Mouse (Mus musculus) limb, embryonic 11.5 days (tissue): ENCODE data around the gene Fbxo21. TPM values are rescaled to one million over a fixed set of nuclear protein-coding genes. Genes with fewer than 3 reads are reported as not detected.

Source experiments
- ATAC-seq: fragments of 200-750 bp; cut with Nextera tagmentation; 2 replicates; pipeline ENCODE4 v1.8.0; 2017; ENCODE audit warnings: low read depth; ENCODE audit not compliant: insufficient number of reproducible peaks, low FRiP score, low TSS enrichment
- DNase-seq: peaks from one replicate; pipeline ENCODE4 v3.0.0-alpha.2; 2015; ENCODE audit warnings: low spot score
- H3K27ac ChIP-seq: fragments of 300-500 bp; sonication (generic); replicated peaks from 2 replicates; pipeline ENCODE4 v1.5.1; 2014; ENCODE audit warnings: low read depth, mild to moderate bottlenecking, low read length
- H3K27me3 ChIP-seq: fragments of 300-500 bp; sonication (generic); 2 replicates; pipeline ENCODE4 v1.6.1; 2014; ENCODE audit warnings: mild to moderate bottlenecking, low read length, mixed read lengths; ENCODE audit not compliant: control insufficient read depth, insufficient read depth
- H3K36me3 ChIP-seq: fragments of 300-500 bp; sonication (generic); 2 replicates; pipeline ENCODE4 v1.6.1; 2014; ENCODE audit warnings: mild to moderate bottlenecking, low read length, moderate library complexity, mixed read lengths; ENCODE audit not compliant: control insufficient read depth, insufficient read depth
- H3K4me1 ChIP-seq: fragments of 300-500 bp; sonication (generic); 2 replicates; pipeline ENCODE4 v1.6.1; 2014; ENCODE audit warnings: low read length, mixed read lengths; ENCODE audit not compliant: control insufficient read depth, insufficient read depth
- H3K4me2 ChIP-seq: fragments of 300-500 bp; sonication (generic); 2 replicates; pipeline ENCODE4 v1.6.1; 2014; ENCODE audit warnings: low read depth, mild to moderate bottlenecking, moderate library complexity; ENCODE audit not compliant: severe bottlenecking
- H3K4me3 ChIP-seq: fragments of 300-500 bp; sonication (generic); 2 replicates; pipeline ENCODE4 v1.5.1; 2014; ENCODE audit warnings: low read depth, low read length
- H3K9ac ChIP-seq: fragments of 300-500 bp; sonication (generic); 2 replicates; pipeline ENCODE4 v1.6.1; 2014; ENCODE audit warnings: mild to moderate bottlenecking, low read length
- H3K9me3 ChIP-seq: fragments of 300-500 bp; sonication (generic); 2 replicates; pipeline ENCODE4 v1.6.1; 2016; ENCODE audit warnings: low read length; ENCODE audit not compliant: control insufficient read depth
- WGBS: fragments of 180-500 bp; shearing (Covaris S2); extraction: QIAGEN DNeasy Blood & Tissue Kit; methylation state at CpG from one replicate; pipeline ENCODE4 v1.1.7; 2014; 5-methylcytosine and 5-hydroxymethylcytosine counted together
- polyA plus RNA-seq: library from polyadenylated mRNA; unstranded; fragments of >200 nt; fragmentation: Nextera tagmentation; extraction: Ambion mirVana; gene quantifications from 2 replicates; pipeline ENCODE4 v1.2.1, GENCODE M21; 2014

Fbxo21 gene
- polyA plus RNA-seq, 1 experiment from 2014 or later, result 74.6 TPM

DNA sequence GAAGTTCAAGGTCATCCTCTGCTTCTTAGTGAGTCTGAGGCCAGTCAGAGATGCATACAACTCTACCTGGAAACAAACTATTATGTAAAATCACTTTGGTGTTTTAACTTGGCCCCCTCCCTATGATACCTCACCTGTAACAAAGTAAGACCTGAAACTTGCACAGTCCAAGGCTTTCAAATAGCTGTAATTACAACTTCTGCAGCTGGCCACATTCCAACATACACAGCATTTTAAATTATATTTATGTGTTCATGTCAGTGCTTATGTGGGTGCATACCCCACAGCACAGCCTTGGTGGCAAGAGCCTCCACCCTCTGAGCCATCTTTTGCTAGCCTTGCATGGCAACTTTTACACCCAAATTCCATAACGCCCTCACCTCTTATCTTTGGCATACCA, 58.1 kb downstream of the Fbxo21 start:
- Histone ChIP-seq H3K4me2 (no peak overlapping the region), H3K4me1 (peaks cover 8% of the 10 kb centered on the region; the same call in 1 of the 2 replicates), H3K27ac (no peak overlapping the region), H3K4me3 (no peak overlapping the region), H3K36me3 (no peaks in the 10 kb centered on the region), H3K9me3 (no peaks in the 10 kb centered on the region), H3K27me3 (peaks cover 19% of the 10 kb centered on the region), H3K9ac (no peak overlapping the region)
- DNase-seq (no peak), ATAC-seq (no peak)
- 92% methylated on average over 1 of the region's 1 CpGs for WGBS

DNA sequence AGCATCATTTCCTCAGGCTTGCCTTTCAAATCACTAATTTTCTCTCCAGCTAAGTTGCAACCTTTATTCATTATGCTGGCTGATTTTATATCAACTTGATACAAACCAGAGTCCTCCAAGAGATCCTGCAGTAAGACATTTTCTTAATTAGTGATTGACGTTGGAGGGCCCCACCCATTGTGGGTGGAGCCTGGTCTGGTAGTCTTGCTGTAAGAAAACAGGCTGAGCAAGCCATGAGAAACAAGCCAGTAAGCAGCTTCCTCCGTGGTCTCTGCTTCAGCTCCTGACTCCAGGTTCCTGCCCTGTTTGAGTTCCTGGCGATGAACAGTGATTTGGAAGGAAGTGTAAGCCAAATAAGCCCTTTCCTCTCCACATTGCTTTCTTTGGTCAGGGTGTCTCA, 59.3 kb downstream of the Fbxo21 start:
- 66% methylated on average over 3 of the region's 3 CpGs for WGBS
- no peaks in the 10 kb centered on the region for H3K9me3 ChIP-seq
- DNase-seq (no peak), ATAC-seq (no peak)
- no peak overlapping the region for H3K4me2 ChIP-seq
- no peak overlapping the region for H3K27ac ChIP-seq
- H3K4me3 ChIP-seq, result no peak overlapping the region
- H3K9ac ChIP-seq, result no peak overlapping the region
- H3K4me1 ChIP-seq, result peaks cover 8% of the 10 kb centered on the region; the same call in 1 of the 2 replicates
- H3K36me3 ChIP-seq, result no peaks in the 10 kb centered on the region
- H3K27me3 ChIP-seq, result peaks cover 7% of the 10 kb centered on the region; the same call in 1 of the 2 replicates

DNA sequence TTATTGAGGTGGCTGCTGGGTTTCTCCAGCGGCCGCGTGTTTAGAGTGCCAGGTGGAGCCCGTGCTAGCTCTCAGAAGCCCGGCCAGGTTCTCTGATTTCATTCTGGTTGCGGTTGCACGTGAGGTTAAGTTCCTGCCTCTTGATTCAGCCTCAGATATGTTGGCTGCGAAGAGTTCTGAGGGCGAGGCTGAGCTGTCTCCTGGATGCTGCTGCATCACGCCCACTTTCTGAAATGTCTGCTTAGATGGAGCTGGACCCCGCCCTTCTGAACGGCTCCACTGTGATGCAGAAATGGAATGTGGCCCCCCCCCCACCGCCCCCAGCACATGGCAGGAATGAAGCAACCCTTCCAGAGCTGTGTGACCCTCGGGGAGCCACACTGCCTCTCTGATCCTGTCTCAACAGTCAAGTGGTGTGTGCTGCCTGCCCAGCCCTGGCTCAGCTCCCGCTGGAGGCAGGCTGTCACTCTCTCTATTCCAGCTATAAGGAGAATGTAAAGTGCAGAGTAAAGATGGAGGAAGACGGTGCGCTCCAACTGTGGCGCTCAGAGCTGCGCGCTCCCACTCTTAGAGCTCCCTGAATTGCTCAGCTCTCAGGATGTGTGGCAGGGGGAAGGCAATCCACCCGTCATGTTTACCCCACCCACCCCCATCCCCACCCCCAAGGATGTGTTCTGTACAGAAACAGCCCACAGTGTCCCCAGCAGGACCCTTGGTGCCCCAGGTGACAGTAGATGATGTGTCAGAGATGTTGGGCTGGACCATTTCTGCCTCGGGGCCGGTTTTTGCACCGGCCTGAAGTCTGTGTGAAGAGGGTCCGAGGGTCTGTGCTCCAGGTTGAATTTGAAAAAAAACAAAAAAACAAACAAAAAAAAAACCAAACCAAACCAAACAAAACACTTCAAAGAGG, 60.6 kb downstream of the Fbxo21 start:
- H3K9me3 ChIP-seq, result no peaks in the 10 kb centered on the region
- H3K4me2 ChIP-seq, result peak overlapping the region; percentile 24
- ATAC-seq (peak; percentile 57; the same call in 1 of the 2 replicates), DNase-seq (no peak)
- peaks cover 6% of the 10 kb centered on the region; the same call in 1 of the 2 replicates for H3K27me3 ChIP-seq
- H3K4me3 ChIP-seq, result no peak overlapping the region
- no peak overlapping the region for H3K27ac ChIP-seq
- peaks cover 8% of the 10 kb centered on the region; the same call in 1 of the 2 replicates for H3K4me1 ChIP-seq
- 31% methylated on average over 25 of the region's 25 CpGs for WGBS
- no peaks in the 10 kb centered on the region for H3K36me3 ChIP-seq
- no peak overlapping the region; the same call in 1 of the 2 replicates for H3K9ac ChIP-seq

DNA sequence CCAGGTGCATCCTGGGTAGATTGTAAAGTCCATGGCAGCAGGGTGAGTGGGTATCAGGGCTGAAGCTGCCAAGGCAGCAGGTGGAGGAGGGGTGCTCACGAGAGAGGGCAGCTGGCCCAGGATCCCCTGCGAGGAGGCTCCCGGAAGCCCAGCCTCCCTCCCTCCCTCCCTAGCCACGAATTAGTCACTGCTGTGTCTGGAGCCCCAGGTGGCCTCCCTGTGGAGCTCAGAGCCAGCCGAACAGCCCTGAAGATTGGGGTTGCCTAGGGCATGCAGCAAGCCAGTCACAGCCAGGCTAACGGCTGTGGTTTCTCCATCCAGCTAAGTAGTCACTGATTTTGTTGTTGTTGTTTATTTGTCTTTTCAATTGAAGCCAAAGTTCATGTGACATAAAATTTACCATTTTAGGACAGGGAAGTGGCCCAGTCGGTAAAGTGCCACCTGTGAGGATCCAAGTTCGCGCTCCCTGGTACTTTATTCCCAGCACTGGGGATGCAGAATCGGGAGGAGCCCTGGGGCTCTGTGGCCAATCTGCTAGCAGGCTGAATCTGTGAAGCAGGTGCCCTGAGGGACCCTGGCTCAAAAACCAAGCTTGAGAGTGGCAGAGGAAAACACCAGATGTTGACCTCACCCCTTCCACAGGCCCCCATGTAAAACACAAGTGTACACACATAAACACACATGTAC, 61.4 kb downstream of the Fbxo21 start:
- no peaks in the 10 kb centered on the region for H3K9me3 ChIP-seq
- no peak overlapping the region for H3K27ac ChIP-seq
- H3K9ac ChIP-seq, result no peak overlapping the region
- H3K27me3 ChIP-seq, result peaks cover 6% of the 10 kb centered on the region; the same call in 1 of the 2 replicates
- H3K4me2 ChIP-seq, result peak overlapping the region; percentile 24
- peak; percentile 60 for DNase-seq
- 10% methylated on average over 10 of the region's 10 CpGs for WGBS
- H3K36me3 ChIP-seq, result no peaks in the 10 kb centered on the region
- H3K4me3 ChIP-seq, result no peak overlapping the region
- 0 out of 2 replicates have a peak, but pooled peaks have one; percentile 26 for ATAC-seq
- peaks cover 8% of the 10 kb centered on the region; the same call in 1 of the 2 replicates for H3K4me1 ChIP-seq

DNA sequence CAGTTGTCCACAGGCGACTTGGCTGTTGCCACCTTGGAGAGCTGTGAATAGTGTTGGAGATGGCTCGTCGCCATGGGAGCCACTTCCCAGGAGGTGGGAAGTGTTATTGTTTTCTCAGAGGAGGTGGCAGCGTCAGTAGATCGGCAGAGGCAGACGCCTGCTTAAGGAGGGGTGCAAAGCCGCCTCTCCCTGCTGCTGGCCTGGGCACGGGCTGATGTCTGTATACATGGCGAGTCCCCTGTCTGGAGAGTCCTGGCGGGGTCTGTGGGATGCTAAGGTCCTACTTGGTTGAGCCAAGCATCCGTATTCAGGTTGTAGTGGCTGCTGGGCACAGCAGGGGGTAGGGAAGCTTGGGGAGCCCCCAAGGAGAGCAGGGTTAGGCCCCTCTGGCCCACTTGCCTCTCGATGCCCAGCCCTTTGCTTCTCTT, 62.7 kb downstream of the Fbxo21 start:
- Histone ChIP-seq H3K36me3 (no peaks in the 10 kb centered on the region), H3K27ac (no peak overlapping the region), H3K27me3 (peaks cover 3% of the 10 kb centered on the region; the same call in 1 of the 2 replicates), H3K4me1 (peaks cover 8% of the 10 kb centered on the region; the same call in 1 of the 2 replicates), H3K4me3 (no peak overlapping the region), H3K9me3 (no peaks in the 10 kb centered on the region), H3K4me2 (no peak overlapping the region), H3K9ac (no peak overlapping the region)
- ATAC-seq, result no peak
- 35% methylated on average over 12 of the region's 12 CpGs for WGBS
- no peak for DNase-seq

DNA sequence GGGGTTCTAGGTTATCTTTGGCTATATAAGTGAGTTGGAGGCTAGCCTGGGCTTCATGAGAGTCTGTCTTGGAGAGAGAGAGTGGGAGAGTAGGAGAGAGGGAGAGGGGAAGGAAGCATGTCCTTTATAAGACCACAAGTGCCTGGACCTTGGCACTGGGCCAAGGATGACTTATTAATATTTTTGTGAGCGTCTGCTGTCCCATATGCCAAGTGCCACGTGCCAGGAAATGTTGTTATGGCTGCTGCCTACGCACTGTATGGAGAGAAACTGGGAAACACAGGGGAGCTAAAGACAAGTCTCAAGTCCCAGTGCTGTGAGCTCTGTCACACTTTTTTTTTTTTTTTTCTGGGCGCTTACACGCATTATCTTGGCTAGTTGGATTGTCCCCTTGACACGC, 66.1 kb downstream of the Fbxo21 start:
- Histone ChIP-seq H3K36me3 (no peaks in the 10 kb centered on the region), H3K4me3 (no peak overlapping the region), H3K27me3 (no peaks in the 10 kb centered on the region), H3K9ac (no peak overlapping the region), H3K9me3 (no peaks in the 10 kb centered on the region), H3K27ac (no peak overlapping the region), H3K4me1 (peaks cover 4% of the 10 kb centered on the region; the same call in 1 of the 2 replicates), H3K4me2 (no peak overlapping the region)
- WGBS, result 95% methylated on average over 6 of the region's 6 CpGs
- DNase-seq, result no peak
- no peak for ATAC-seq

DNA sequence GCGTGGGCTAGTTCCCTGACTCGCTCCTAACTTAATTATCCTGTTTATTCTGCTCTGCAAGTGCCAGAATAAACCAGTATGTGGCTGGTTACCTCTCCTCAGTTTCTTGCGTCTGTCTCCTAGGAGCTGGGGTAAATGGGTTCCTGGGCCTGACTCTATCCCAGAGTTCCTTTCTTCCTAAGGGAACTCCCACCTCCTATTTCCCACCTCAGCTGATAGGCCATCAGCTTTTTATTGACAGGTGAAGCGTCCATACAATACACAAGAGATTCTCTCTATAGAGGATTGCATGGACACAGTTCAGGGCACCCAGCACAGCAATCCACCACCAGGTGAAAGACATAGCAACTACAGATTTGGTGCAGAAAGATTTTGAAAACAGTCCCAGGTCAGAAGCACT, 67.2 kb downstream of the Fbxo21 start:
- H3K4me1 ChIP-seq, result no peaks in the 10 kb centered on the region
- no peak overlapping the region for H3K27ac ChIP-seq
- ATAC-seq, result no peak
- no peak overlapping the region for H3K9ac ChIP-seq
- H3K9me3 ChIP-seq, result no peaks in the 10 kb centered on the region
- no peak overlapping the region for H3K4me2 ChIP-seq
- DNase-seq, result no peak
- H3K4me3 ChIP-seq, result no peak overlapping the region
- H3K27me3 ChIP-seq, result no peaks in the 10 kb centered on the region
- H3K36me3 ChIP-seq, result no peaks in the 10 kb centered on the region
- 89% methylated on average over 4 of the region's 4 CpGs for WGBS

DNA sequence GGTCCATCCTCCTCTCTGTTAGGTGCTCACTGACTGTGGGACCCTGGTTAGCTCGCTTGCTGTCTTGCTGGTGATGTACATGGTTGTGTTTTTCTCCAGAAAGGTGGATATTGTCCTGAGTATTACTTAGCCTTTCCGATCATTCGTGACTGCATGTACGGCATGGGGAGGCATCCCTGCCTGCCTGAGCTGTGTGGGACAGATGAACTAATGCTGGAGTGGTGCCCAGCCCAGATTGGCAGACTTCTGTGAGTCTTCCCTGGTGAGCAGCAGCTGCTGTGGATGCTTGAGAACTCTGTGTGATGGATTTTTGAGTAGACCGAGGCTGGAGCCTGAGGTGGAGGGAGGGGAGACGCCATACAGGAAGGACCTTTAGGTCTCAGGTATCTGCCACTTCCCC, 68.4 kb downstream of the Fbxo21 start:
- H3K36me3 ChIP-seq, result no peaks in the 10 kb centered on the region
- H3K4me2 ChIP-seq, result no peak overlapping the region
- no peak overlapping the region for H3K4me3 ChIP-seq
- no peak overlapping the region for H3K9ac ChIP-seq
- no peaks in the 10 kb centered on the region for H3K27me3 ChIP-seq
- H3K4me1 ChIP-seq, result no peaks in the 10 kb centered on the region
- no peaks in the 10 kb centered on the region for H3K9me3 ChIP-seq
- H3K27ac ChIP-seq, result no peak overlapping the region
- no peak for DNase-seq
- WGBS, result 91% methylated on average over 6 of the region's 6 CpGs
- no peak for ATAC-seq
